10 mouse cellular contexts compared by ENCODE assay signal in the genomic region with DNA sequence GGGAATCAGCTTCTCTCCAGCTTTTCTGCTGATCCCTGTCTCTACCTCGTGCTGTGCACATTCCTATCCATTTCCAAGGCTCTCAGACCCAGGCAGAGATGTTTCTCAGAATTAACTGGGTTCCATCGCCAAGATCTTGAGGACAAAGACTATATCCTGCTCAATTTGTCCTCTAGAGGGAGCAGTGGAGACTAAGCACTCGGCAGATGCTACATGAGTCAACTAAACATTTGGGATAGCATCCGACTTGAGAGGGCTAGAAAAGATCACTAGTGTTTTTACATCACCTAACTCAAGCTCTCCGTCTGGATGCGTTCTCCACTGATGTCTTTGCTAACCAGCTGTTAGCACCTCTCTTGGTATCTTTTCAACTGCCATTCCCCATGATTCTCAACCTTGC.
DNase-seq lines count a peak whose midpoint lies in the region; ATAC-seq lines count a peak whose summit lies in the region.
"Had no signal": no experiment of that assay in that cellular context is flagged by ENCODE, and none has a peak within 500 bp of the region (broad histone marks: within the 10 kb centered on the region; RNA-seq: fewer than 3 reads in every experiment).

No protein-coding gene starts in this region.

- no peak overlapping the region for H3K27ac ChIP-seq in forebrain, embryonic 12.5 days
- H3K27ac ChIP-seq: hindbrain, embryonic 15.5 days; limb, embryonic 12.5 days had no signal

- 79% methylated on average over 6 of the region's 6 CpGs for WGBS in forebrain, embryonic 12.5 days

- H3K4me2 ChIP-seq in forebrain, embryonic 12.5 days: no peak overlapping the region
- H3K4me2 ChIP-seq: hindbrain, embryonic 15.5 days; limb, embryonic 12.5 days had no signal

- no peak overlapping the region for H3K9ac ChIP-seq in forebrain, embryonic 12.5 days
- H3K9ac ChIP-seq: hindbrain, embryonic 15.5 days; limb, embryonic 12.5 days had no signal

- no peaks in the 10 kb centered on the region for H3K4me1 ChIP-seq in forebrain, embryonic 12.5 days
- H3K4me1 ChIP-seq: hindbrain, embryonic 15.5 days; limb, embryonic 12.5 days had no signal

- H3K4me3 ChIP-seq in forebrain, embryonic 12.5 days (replicated peaks): no peak overlapping the region
- H3K4me3 ChIP-seq: hindbrain, embryonic 15.5 days; limb, embryonic 12.5 days had no signal

- ATAC-seq in frontal cortex, adult (ENCODE audit: low TSS enrichment): peak; percentile 81
- no peak for ATAC-seq in forebrain, embryonic 12.5 days (ENCODE audit: low FRiP score)

- no peaks in the 10 kb centered on the region for H3K27me3 ChIP-seq in forebrain, embryonic 12.5 days
- H3K27me3 ChIP-seq: hindbrain, embryonic 15.5 days; limb, embryonic 12.5 days had no signal

- H3K9me3 ChIP-seq in forebrain, embryonic 12.5 days: no peaks in the 10 kb centered on the region
- H3K9me3 ChIP-seq: hindbrain, embryonic 15.5 days; limb, embryonic 12.5 days had no signal

- DNase-seq in frontal cortex, postnatal 14 days (ENCODE audit: low spot score in 2 of 2): no peak
- DNase-seq in left cerebral cortex, postnatal 14 days (ENCODE audit: low spot score in 2 of 2): peak; percentile 17 to 71
- no peak for DNase-seq in left cerebral cortex, adult 18-20 months (ENCODE audit: low spot score in 2 of 2)
- DNase-seq in NIH3T3 (ENCODE audit: low read depth): peak; percentile 52
- peak; percentile 37 for DNase-seq in mesoderm, embryonic 11.5 days (ENCODE audit: low read depth, low spot score)
- DNase-seq in testis, postnatal 10 days (ENCODE audit: low spot score): no peak

- intact Hi-C loops in left cerebral cortex, postnatal 14 days (cut with DNase I): no loop called here

- H3K36me3 ChIP-seq in forebrain, embryonic 12.5 days (replicated peaks): peaks cover 34% of the 10 kb centered on the region
- H3K36me3 ChIP-seq: hindbrain, embryonic 15.5 days had no signal

Comparison
In these comparisons a context has a peak if more than half of its experiments do, and no peak if none do; other contexts are left out.
1. DNase-seq: peak in left cerebral cortex, postnatal 14 days (2 of 2), NIH3T3 (single experiment) and mesoderm, embryonic 11.5 days (single experiment); none in frontal cortex, postnatal 14 days (0 of 2), left cerebral cortex, adult 18-20 months (0 of 2) and testis, postnatal 10 days (single experiment).